Mouse (Mus musculus): ENCODE data around the gene Rbm20.
"Not testable (repeated sequence)": the region's sequence is repeated elsewhere in the genome, so short reads cannot be mapped to it uniquely, and the experiment has no call there.

Rbm20 gene

DNA sequence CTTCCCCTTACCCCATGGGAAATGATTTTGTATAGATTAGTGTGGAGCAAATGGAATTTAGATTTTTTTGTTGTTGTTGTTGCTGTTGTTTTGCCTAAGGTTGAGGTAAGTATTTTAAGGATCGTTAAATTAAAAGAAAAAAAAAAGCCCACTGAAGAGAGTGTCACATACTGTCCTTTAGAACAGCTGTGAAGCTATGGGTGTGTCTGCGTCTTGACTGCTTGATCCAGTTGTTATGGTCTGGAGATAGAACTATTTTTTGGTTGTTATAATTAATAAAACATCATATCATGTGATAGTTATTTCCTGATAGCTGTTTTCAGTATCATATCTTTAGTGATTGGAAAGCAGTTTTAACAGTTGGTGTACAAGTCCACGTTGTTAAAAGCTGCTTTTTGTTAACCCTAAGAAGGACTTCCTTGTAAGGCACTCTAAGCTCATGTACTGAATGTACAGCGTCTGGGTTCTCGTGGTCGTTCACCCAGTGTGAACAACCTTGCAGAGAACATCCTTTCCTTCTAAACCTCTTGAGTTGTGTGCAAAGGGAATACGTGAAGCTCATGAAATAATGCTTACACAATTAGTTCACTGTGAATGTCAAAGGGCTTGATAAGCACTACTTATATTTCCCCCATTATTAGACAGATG, 227.9 kb downstream of the Rbm20 start:
- DNase-seq (ENCODE audit: low spot score), result no peak

DNA sequence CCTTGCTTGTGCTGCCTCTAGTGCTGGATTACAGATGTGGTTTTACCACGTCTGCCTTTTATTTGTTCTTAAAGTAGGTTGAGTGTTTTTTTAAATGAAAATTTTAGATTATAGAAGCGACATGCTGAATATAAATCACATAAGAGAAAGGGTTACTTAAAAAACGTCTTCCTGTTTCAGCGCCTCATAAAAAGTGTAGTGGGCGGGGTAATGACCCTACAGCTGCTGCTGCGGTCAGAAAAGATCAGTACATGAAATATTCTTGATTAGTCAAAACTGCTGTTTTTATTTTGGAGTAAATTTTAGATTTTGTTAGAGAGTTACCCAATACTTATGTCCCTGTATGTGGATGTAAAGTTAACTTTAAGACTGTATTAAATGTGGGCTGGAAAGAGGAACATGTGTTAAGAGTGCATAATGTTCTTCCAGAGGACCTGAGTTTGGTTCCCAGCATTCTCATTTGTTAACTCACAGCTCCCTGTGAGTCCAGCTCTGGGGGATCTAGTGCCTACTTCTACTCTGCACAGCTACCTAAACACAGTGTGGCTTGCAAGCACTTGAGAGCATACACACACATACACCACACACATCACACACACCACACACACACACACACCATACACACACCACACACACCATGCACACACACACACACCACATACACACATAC, 229.1 kb downstream of the Rbm20 start:
- DNase-seq (ENCODE audit: low spot score), result no peak

DNA sequence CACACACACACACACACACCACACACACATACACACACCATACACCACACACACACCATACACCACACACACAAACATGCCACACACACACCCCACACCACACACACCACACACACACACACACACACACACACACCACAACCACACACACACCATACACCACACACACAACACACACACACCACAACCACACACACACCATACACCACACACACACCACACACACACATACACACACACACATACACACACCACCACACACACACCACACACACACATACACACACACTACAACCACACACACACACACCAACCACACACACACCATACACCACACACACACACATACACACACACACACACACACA, 229.6 kb downstream of the Rbm20 start:
- not testable (repeated sequence) for DNase-seq (ENCODE audit: low spot score)

DNA sequence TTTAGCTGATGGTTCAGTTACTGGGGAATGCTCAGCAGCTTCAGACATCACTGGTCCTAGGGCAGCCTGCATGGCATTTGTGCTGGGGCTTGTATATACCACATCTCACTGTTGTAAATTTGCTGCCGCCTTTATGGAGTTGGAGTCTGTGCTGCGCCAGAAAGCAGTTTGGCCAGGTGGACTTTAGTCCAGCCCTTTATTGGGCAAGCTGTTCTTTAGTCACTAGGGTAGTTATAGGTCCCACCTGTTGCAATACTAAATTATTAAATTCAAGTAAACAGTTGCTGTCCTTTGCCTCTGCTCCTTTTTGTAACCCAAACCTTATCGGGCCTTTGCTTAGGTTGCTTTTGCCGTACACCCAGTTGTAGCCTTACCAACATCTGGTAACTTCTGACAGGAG, 237.8 kb downstream of the Rbm20 start:
- no peak for DNase-seq (ENCODE audit: low spot score)

Measured in urinary bladder, postnatal 25 days (tissue).